Mouse (Mus musculus): ENCODE measurements around the gene Actn2.

Gene Actn2

GRCm38 (mm10) chr13:12255911-12256705 lies 84.5 kb downstream of the Actn2 start:
- peak; percentile 68 for DNase-seq

GRCm38 (mm10) chr13:12250496-12250895 lies 90.1 kb downstream of the Actn2 start:
- no peak for DNase-seq

GRCm38 (mm10) chr13:12249195-12249898 lies 91.2 kb downstream of the Actn2 start:
- peak; percentile 91 for DNase-seq

GRCm38 (mm10) chr13:12245938-12246337 lies 94.6 kb downstream of the Actn2 start:
- no peak for DNase-seq

GRCm38 (mm10) chr13:12243991-12244390 lies 96.6 kb downstream of the Actn2 start:
- peak; percentile 89 for DNase-seq

- no peak for DNase-seq
Measured at GRCm38 (mm10) chr13:12232141-12232540, 108.4 kb downstream of the Actn2 start.

GRCm38 (mm10) chr13:12228248-12228647 lies 112.3 kb downstream of the Actn2 start:
- no peak for DNase-seq

GRCm38 (mm10) chr13:12227606-12228005 lies 113.0 kb downstream of the Actn2 start:
- no peak for DNase-seq

Measured in heart, adult 11 months (tissue).